Mouse (Mus musculus) activated CD4-positive, CD25-positive, alpha-beta regulatory T cell, adult 4 months (primary cell): Measurements from ENCODE around the gene Pkdcc. TPM values are rescaled to one million over a fixed set of nuclear protein-coding genes. Genes with fewer than 3 reads are reported as not detected.

Experiments used
- ATAC-seq: one replicate; pipeline ENCODE4 v1.8.0; 2017
- polyA plus RNA-seq, 2 experiments: library from polyadenylated mRNA; unstranded; fragments of 100-300 nt; shearing (Covaris generic); gene quantifications; one replicate each; pipeline ENCODE4 v1.2.1; 2017

Gene Pkdcc
- polyA plus RNA-seq, 2 experiments from 2014 or later = 0.22 TPM; not detected in 1

DNA sequence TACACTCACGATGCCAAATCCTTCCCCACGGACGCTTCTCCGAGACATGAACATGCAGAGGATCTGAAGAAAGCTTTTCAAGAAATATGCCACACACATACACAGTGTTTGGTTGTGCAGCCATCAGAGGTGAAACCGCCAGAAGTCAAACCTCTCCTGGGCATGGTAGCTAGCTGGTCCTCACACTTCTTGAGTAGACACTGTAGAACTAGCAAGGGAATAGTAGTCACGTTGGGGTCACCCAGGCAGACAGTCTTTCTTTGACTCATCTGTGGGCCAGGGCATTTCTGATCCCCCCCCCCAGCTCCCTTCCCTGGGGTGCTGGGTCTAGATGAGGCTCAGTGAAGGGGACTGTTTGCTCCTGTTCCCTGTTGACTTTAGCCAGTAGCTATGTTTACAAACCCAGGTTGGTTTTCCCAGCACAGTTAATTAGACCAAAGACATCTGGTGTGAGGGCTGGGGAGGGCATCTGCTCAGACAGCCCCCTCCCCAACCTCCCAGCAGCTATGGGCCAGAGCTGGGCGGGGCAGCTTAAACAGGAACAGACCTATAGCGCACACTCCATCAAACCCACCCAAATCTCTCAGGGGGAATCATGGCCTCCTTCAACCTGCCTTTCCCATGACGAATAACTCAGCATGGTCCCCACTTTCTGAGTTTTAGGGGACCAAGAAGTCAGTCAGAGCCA lies 1.7 kb upstream of the Pkdcc start:
- ATAC-seq = no peak

DNA sequence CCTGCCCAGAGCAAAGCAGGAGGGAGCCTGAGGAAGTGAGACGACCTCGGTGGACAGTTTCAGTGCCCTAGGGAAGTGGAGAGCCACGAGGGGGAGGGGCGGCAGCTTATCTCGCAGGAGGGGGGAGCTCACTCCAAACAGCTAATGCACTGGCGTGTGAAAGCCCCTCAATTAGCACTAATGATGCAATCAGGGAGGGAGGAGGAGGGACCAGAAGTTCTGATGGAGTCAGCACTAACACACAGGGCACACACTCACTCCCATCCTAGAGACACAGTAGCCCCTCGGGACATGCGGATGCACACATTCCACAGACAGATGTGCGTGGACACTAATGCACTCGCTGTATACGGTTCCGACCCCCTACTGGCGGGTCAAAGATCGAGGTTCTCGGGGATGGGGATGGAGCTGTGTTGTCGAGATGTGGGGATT lies 915 bp upstream of the Pkdcc start:
- ATAC-seq = no peak

DNA sequence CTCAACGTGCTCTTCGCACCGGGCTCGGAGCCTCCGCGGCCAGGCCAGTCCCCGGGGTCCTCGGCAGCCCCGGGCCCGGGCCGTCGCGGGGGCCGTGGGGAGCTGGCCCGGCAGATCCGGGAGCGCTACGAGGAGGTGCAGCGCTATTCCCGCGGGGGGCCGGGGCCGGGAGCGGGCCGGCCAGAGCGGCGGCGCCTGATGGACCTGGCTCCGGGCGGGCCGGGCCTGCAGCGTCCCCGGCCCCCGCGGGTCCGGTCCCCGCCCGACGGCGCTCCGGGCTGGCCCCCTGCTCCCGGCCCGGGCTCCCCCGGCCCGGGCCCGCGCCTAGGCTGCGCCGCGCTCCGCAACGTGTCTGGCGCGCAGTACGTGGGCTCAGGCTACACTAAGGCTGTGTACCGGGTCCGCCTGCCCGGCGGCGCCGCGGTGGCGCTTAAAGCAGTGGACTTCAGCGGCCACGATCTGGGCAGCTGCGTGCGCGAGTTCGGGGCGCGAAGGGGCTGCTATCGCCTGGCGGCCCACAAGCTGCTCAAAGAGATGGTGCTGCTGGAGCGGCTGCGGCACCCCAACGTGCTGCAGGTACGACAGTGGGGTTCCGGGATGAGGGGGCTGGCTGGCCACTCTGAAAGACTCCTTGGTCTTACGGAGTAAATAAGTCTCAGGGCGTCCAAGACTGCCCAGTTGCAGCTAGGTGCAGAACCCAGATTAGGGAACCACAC lies 595 bp downstream of the Pkdcc start:
- no peak for ATAC-seq

DNA sequence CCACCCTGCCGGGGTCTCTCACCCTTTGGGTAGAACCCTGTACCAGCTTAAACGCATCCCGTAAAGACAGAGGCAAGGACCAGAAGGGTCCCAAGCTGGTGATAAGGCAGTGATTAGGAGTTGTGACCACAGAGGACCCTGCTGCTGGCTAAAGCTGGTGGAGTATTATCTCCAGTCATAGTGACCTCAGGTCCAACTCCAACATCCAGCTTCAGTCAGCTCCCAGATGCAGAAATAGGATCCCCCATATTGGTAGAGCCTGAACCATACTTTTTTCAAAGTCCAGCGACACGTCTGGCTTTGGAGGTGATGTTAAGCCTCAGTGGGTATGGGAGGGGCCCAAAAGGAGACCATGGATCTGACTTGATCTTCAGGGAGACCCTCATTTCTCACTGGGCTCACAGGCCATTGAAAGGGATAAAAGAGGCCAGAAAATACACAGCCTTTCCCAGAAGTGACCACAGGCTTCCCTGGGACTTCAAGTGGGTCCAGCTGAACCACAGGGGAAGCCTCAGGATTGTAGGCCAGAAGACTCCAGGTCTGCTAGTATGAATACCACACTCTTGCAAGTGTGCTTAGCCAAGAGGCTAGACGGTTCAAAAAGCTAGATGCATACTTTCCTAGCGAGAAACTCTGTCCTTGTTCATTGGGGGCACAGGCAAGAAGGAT lies 1.3 kb downstream of the Pkdcc start:
- ATAC-seq = no peak

DNA sequence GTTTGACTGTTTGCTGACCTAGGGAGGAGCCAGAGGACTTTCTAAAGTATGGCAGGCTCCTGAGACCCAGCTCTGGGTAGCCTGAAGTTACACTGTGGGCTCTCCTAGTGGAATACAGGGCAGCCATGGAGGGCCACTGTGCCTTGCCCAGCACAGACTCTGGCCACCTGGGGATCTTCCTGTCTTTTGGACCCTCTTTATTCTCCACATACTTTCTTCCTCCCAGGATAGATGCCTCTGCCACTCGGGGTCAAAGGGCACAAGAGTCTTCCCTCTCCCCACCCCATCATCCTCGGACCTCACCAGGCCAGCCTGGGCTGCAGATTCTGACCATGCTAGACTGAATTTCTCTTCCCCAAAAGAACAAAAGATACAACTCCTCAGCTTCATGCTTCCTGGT lies 3.1 kb downstream of the Pkdcc start:
- no peak for ATAC-seq

DNA sequence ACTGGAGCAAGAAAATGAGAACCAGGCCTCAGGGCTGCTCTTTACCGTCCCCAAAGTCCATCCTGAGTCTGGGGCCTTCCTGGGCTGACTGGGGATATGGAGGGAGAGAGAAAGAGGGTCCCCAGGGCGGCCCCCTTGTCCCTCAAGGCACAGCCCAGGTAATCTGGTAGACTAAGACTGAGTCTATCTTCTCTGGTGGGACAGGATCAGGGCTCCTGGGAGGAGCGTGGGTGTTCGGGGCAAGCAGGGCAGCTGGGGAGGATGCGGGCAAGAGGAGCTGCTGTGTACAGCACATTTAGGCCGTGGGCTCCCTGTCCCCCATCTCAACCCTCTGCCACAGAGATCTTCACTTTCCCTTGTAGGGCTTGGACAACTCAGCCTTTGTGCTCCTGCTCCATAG lies 3.6 kb downstream of the Pkdcc start:
- no peak for ATAC-seq

DNA sequence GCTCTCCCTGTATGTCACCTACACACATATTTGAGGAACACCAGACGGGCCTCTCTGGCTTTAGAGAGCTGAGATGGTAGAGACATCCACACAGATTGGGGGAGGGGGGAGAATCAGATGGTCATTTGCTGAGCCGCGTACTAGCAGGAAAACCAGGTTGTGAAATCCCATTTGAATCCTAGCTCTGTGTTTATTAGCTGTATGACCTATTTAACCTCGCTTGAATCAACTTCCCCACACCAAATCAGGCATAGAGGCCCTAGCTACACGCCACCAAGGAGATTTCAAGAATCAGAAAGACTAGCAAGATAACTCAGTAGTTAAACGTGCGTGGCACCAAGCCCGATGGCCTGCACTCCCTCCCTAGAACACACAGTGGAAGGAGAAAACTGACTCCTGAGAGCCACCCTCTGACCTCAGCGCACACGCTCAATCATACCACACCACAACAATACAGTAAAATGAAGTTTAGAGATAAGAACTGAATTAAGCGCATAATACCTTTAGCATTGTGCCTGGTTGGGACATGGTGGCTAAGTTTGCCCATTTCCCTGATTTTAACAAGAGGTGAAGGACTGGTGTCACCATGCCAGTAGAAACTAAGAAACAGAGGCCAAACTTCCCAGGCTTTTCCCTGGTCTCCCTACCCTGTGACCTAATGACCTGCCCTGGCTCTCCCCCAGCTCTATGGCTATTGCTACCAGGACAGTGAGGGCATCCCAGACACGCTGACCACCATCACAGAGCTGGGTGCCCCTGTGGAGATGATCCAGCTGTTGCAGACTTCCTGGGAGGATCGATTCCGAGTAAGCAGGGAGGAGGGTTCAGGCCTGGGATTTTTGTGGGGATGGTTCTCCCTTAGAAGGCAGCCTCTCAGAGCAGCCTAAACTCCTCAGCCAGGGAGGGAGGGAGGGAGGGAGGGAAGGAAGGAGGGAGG lies 4.5 kb downstream of the Pkdcc start:
- ATAC-seq = no peak

DNA sequence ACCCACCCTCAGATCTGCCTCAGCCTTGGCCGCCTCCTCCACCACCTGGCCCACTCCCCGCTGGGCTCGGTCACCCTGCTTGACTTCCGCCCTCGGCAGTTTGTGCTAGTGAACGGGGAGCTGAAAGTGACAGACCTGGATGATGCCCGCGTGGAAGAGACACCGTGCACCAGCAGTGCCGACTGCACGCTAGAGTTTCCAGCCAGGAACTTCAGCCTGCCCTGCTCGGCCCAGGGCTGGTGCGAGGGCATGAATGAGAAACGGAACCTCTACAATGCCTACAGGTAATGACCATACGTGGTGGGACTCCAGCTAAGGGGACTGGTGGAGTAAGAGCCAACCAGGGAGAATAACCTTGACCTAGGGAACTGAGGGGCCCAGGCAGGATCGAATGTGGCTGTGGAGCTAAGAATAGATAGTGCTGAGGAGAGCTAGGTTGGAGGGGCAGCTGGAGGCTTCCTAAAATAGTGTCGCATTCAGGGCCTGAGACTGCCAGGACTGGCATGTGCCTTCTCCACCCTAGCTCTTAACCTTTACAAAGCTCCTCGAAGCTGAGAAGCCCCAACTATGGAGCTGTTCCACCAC lies 6.0 kb downstream of the Pkdcc start:
- no peak for ATAC-seq

DNA sequence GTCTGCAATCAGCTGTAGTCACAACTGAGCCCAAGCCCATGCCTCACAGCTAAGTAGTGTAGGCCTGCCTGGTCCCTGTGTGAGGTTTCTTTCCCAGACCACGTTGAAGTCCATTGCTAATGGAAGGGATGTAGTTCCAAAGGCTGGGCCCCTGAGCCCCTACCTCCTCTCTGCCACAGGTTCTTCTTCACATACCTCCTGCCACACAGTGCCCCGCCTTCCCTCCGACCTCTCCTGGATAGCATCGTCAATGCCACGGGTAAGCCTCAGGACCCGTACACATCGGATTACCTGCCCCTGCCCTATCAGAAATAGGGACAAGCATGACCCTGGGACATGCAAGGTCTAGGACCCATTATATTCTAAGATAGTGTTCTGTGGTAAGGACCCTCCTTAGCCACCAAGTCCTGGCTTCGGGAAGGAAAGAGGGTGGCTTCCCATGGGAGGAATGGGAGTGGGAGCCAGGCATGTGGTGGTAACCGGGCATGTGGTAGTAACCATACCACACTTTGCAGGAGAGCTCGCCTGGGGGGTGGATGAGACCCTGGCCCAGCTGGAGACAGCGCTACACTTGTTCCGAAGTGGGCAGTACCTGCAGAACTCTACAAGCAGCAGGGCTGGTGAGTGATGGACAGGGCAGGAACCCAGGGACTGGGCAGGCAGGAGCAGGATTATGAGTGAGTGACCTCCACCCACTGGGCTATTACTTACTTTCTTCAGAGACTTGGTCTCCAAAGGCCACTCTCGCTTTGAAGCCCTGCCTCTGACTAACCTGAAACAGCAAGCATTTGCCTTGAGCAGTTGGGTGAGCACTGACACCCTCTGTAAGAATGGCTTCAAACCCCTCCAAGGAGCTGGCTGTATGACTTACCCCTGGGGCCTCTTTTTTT lies 6.8 kb downstream of the Pkdcc start:
- ATAC-seq = no peak

DNA sequence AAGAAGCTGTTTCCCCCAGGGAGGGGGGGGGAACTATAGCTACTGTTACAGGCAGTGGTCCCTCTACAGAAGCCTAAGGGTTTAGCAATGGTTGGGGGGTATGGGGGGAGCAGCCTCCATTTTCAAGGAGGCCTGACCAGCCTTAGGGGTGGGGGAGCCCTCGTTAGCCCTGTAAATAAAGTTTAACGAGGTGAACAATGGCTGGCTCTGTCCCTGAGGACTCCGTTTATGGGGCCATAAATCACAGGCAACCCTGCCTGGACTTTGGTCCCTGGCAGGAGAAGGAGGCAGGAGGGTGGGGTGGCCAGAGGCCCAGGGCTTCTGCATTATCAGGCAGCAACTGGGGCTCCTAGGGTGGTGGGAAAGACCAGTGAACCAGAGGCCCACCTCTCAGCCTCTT lies 7.6 kb downstream of the Pkdcc start:
- no peak for ATAC-seq

DNA sequence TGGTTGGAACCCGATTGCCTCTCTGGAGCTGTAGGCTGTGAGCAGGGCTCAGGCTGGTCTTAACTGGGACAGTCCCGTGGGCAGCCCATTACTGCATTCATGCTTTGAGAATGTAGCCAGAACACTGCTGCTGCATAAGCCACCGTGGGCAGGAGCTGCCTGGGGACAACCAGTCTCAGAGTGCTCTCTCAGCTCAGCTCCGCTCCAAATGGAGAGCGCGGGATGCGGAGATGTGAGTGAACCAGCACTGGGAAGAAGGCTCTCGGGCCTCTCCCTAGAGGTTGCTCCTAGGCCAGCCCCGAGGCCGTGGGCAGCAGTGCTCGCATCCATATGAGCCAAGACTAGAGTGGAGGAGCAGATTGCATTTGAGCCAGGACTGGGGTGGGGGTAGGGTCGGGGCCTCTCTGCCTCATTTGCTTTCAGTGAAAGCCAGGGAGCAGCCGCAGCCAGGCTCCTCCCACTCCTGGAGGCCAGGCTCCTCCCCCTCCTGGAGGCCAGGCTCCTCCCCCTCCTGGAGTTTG lies 9.4 kb downstream of the Pkdcc start:
- ATAC-seq = no peak

DNA sequence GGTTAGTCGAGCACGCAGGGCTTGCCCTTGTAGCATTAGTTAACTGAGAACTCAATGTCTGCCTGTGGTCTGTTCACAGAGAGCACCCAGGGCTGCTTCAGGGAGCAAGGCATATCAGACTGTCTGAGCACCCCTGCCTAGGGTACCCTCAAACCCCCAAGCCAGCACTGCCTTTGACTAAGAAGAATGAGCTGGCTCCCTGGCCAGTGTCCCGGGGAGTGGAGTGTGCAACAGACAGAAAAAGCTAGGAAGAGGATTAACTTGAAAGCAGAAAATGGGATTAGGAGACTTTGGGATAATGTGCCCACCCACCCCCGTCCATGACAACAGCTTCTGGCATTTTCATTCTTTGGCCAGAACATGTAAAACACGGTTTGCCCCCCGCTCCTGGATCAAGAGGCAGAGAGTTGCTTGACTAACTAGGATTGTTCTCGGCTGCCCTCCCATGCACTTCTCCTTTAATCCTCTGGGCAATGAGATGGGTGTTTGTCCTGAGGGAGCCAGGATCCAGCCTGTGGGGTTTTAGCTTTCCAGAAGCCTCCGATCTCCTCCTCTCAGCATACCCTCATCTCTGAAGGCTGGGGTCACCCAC lies 11.4 kb downstream of the Pkdcc start:
- ATAC-seq = no peak

DNA sequence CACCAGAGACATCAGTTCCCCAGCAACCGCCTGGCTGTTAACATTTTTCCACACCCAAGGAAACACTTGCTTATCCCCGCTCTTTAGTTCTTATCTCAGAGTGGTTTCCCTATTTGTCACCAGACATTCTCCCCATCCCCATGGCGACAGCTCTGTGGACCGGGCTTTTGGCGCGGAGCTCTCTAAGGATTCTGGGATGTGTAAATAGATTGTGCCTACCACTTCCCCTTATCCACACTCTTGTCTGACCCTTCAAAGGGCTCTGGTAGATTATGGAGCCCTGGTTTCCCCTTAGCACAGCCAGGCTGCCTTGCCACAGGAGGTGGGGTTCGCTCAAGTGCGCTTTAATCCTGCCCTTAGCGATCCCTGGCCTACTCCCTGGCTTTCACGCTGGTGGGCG lies 16.3 kb downstream of the Pkdcc start:
- no peak for ATAC-seq

DNA sequence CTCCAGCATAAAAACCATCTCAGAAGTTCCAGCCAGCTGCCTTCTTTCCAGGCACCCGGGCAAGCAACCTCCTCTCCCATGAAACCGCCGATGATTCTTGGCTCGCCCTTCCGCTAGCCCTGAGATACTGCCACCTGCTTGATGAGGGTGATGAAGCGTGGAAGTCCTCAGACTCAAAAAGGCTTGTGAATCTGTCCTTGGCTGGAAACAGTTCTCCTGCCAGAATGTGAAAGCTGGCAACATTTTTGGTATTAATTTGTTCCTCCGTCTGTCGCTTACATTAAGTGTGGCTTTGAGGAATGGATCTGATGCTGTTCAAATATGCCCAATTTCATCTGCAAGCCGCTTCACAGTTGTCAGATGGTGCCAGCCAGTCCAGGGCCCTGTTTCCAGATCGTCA lies 20.1 kb downstream of the Pkdcc start:
- ATAC-seq = no peak

DNA sequence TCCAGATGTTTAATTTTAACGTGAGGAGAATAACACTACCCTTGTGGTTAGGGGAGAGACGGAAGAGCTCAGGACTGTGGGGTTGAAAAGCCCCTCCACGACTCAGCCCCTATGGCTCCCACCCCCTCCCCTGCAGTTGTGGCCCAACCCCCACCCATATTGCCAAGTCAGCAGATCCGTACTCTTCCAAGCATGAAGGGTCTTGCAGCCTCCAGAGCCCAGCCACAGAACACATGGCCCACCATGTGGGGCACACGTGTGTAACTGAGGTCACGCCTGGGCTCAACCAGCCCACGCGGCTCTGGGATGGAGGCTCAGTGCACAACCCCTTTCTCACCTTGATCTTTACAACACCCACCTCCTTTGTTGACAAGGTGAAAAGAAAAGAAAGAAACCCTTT lies 21.1 kb downstream of the Pkdcc start:
- ATAC-seq = no peak

DNA sequence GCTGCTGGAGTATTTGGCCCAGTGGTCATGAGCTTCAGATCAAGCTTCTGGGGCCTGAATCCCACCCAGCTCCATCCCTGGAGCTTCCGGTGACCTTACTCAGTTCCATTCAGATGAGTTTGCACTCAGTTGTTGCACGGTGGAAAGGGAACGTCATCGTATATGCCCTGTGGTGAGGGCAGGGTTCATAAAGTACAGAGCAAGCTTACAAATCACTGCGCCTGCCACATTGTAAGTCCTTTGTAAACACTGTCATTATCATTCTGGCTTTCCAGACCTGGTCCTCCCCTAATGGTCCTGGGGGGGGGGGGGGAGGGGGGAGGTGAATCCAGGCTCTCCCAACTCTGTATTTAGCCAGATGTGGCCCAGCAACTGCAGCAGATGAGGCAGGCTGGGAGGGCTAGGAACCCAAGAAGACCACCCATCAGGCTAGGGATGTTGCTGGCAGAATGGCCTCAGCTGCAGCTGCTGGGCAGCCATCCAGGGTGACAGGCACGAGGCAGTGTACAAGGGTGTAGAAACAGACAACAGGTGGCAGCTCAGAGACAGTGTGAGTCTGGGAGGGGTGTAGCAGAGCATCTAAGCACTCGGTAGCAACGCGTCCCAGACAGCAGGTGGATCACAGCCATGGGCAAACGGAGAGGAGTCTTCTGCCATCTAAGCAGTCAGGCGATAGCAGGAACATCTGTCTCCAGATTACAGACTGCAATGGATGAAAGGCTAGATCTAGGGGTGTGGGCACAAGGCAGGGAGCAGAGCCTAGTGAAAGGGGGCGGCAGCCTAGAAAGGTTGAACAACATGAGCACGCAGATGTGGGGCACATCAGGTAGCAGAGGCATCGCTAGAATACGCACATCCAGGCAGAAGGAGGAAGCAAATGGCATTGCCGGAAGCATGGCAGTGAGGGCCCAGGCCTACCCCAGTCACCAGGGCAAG lies 23.3 kb downstream of the Pkdcc start:
- no peak for ATAC-seq

DNA sequence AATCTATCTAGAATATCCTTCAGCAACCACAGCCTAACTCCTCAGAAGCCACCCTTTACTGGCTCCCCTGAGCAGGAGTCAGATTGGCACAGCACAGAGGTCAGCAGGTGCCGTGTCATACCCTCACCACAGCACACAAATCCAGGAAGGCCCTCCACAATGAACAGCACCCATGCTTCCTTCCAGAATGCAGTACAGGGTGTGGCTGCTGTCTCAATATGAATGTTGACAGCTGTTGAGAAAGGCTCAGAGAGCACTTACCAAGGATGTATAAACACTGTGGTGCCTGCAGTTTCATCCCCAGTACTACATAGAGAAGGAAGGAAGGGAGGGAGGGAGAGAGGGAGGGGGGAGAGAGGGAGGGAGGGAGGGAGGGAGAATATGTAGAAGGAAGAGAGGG lies 29.4 kb downstream of the Pkdcc start:
- no peak for ATAC-seq

DNA sequence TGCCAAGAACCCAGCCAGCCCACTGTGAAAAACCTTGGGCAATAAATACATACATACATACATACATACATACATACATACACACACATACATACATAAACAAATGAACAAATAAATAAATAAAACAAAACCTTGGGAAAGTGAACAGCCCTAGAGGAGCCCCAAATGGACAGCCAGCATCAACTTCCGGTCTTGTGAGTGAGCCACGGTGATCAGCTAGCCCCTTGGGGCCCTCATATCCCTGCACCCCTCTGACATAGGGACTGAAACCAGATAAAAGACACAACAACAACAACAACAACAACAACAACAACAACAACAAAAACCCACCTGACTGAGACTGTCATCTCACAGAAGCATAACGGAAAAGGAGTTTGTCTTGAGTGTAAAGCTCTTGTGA lies 30.4 kb downstream of the Pkdcc start:
- no peak for ATAC-seq

DNA sequence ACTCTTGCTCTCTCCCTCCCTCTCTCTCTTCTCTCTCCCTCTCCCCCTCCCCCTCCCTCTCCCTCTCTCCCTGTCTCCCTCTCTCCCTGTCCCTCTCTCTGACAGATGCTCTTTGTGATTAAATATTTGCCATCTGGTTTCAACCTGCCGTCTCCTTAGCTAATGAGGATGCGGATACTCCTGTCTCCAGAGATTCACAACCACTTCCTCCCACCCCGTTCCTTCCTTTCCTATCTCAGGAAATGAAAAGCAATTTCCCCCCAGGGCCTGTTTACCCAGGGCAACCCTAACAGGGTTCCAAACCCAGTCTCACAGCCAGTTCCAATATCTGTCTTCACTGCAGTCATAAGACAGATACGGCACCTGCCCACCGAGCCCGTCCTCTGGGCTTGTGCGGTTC lies 31.0 kb downstream of the Pkdcc start:
- ATAC-seq = no peak

DNA sequence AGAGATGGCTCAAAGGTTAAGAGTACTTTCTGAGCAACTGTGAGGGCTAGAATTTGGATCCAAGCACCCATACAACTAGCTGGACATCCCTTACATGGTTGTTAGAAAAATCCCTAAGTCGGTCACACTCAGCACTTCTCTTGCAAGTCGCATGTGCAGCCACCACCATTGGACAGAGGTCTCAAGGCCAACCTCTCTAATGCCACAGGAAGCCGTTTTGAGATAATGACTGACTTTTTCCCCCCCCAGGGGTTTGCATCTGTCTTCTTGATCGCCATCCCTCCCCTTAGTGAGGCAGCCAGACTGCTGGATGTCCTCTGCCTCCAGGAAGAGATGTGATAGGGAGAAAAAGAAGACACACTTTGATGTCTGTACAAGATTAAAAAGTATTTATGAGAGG lies 32.1 kb downstream of the Pkdcc start:
- ATAC-seq = no peak
